Mouse (Mus musculus) liver, adult 2 months (tissue): ENCODE data around the gene Prr12. TPM values are rescaled to one million over a fixed set of nuclear protein-coding genes. Genes with fewer than 3 reads are reported as not detected.

Source experiments
- DNase-seq: peaks from one replicate; pipeline ENCODE4 v3.0.0-alpha.2; 2011; ENCODE audit warnings: low read depth, low spot score; ENCODE audit errors: extremely low read depth
- H3K27ac ChIP-seq: fragments of 200-500 bp; replicated peaks from 2 replicates; pipeline ENCODE4 v1.5.1; 2012; ENCODE audit warnings: low read depth, mild to moderate bottlenecking, control low read depth, inconsistent platforms, low read length; ENCODE audit not compliant: insufficient read depth
- H3K27me3 ChIP-seq: fragments of 200-500 bp; 2 replicates; pipeline ENCODE4 v1.6.1; 2012; ENCODE audit warnings: mild to moderate bottlenecking, moderate library complexity, low read length, inconsistent platforms; ENCODE audit not compliant: control insufficient read depth, insufficient read depth
- H3K36me3 ChIP-seq: fragments of 200-500 bp; 2 replicates; pipeline ENCODE4 v1.6.1; 2012; ENCODE audit warnings: low read length, inconsistent platforms; ENCODE audit not compliant: control insufficient read depth, insufficient read depth
- H3K4me1 ChIP-seq: fragments of 200-500 bp; 2 replicates; pipeline ENCODE4 v1.6.1; 2011; ENCODE audit warnings: low read length; ENCODE audit not compliant: control insufficient read depth, insufficient read depth
- H3K4me3 ChIP-seq: fragments of 200-500 bp; 2 replicates; pipeline ENCODE4 v1.5.1; 2011; ENCODE audit warnings: low read depth, mild to moderate bottlenecking, control low read depth, low read length, moderate library complexity; ENCODE audit not compliant: insufficient read depth
- H3K79me2 ChIP-seq: fragments of 200-500 bp; 2 replicates; pipeline ENCODE4 v1.6.1; 2012; ENCODE audit warnings: inconsistent platforms, mild to moderate bottlenecking, low read length, moderate library complexity; ENCODE audit not compliant: control insufficient read depth, insufficient read depth
- H3K9ac ChIP-seq: fragments of 200-500 bp; 2 replicates; pipeline ENCODE4 v1.6.1; 2012; ENCODE audit warnings: low read depth, mild to moderate bottlenecking, control low read depth, inconsistent platforms, low read length
- CTCF ChIP-seq: fragments of 200-500 bp; IDR thresholded peaks from 2 replicates; pipeline ENCODE4 v1.5.1; 2011; ENCODE audit warnings: low read depth, low read length, control low read depth
- POLR2A ChIP-seq: fragments of 200-500 bp; IDR thresholded peaks from 2 replicates; pipeline ENCODE4 v1.6.1; 2011; ENCODE audit warnings: low read length, control low read depth; ENCODE audit not compliant: insufficient read depth; ENCODE audit errors: extremely low read depth
- WGBS: fragments of 180-500 bp; shearing (Covaris S2); methylation state at CpG from one replicate; pipeline ENCODE4 v1.1.7; 2018; 5-methylcytosine and 5-hydroxymethylcytosine counted together
- polyA plus RNA-seq: library from polyadenylated mRNA; depleted of rRNA; stranded (reverse); fragments of >200 nt; gene quantifications from 2 replicates; pipeline ENCODE4 v1.2.3, GENCODE M21; 2012
- total RNA-seq: library from RNA; depleted of rRNA; stranded (reverse); fragments of >200 nt; gene quantifications from 2 replicates; pipeline ENCODE4 v1.2.3, GENCODE M21; 2014

Gene Prr12
- total and polyA plus RNA-seq, 2 experiments, result 1.2 to 3.7 TPM

GRCm38 (mm10) chr7:45082401-45083299 is 30.0 kb upstream of the Prr12 start:
- H3K27me3 ChIP-seq, result no peaks in the 10 kb centered on the region
- H3K27ac ChIP-seq, result peak overlapping the region; percentile 57
- no peaks in the 10 kb centered on the region for H3K36me3 ChIP-seq
- WGBS, result 62% methylated on average over 25 of the region's 25 CpGs
- no peaks in the 10 kb centered on the region for H3K79me2 ChIP-seq
- DNase-seq, result no peak
- no peak for TF ChIP-seq CTCF
- TF ChIP-seq POLR2A, result no peak
- H3K4me3 ChIP-seq, result peak overlapping the region; percentile 36
- no peaks in the 10 kb centered on the region for H3K4me1 ChIP-seq
- H3K9ac ChIP-seq, result peak overlapping the region; percentile 37

- no peak overlapping the region for H3K4me3 ChIP-seq
- no peak for DNase-seq
- H3K9ac ChIP-seq, result no peak overlapping the region
- TF ChIP-seq POLR2A (no peak), CTCF (no peak)
- H3K36me3 ChIP-seq, result no peaks in the 10 kb centered on the region
- H3K27me3 ChIP-seq, result no peaks in the 10 kb centered on the region
- H3K4me1 ChIP-seq, result no peaks in the 10 kb centered on the region
- WGBS, result 64% methylated on average over 5 of the region's 5 CpGs
- H3K27ac ChIP-seq, result no peak overlapping the region
- no peaks in the 10 kb centered on the region for H3K79me2 ChIP-seq
These were observed 28.3 kb upstream of the Prr12 start for GRCm38 (mm10) chr7:45081016-45081415.

GRCm38 (mm10) chr7:45079856-45080255 is 27.2 kb upstream of the Prr12 start:
- Histone ChIP-seq H3K79me2 (no peaks in the 10 kb centered on the region), H3K27me3 (no peaks in the 10 kb centered on the region), H3K27ac (no peak overlapping the region), H3K4me3 (no peak overlapping the region), H3K4me1 (peaks cover 7% of the 10 kb centered on the region; the same call in 1 of the 2 replicates), H3K36me3 (no peaks in the 10 kb centered on the region), H3K9ac (no peak overlapping the region)
- TF ChIP-seq POLR2A (no peak), CTCF (peak; percentile 93)
- peak; percentile 62 for DNase-seq
- WGBS, result 1% methylated on average over 10 of the region's 10 CpGs

GRCm38 (mm10) chr7:45078513-45078912 is 25.8 kb upstream of the Prr12 start:
- Histone ChIP-seq H3K79me2 (0 out of 2 replicates have a peak, but pooled peaks cover 5% of the 10 kb centered on the region), H3K27me3 (no peaks in the 10 kb centered on the region), H3K9ac (no peak overlapping the region), H3K27ac (no peak overlapping the region), H3K36me3 (no peaks in the 10 kb centered on the region), H3K4me1 (peaks cover 7% of the 10 kb centered on the region; the same call in 1 of the 2 replicates), H3K4me3 (no peak overlapping the region)
- 23% methylated on average over 9 of the region's 9 CpGs for WGBS
- DNase-seq, result peak; percentile 62
- peak; percentile 81 for TF ChIP-seq CTCF
- TF ChIP-seq POLR2A, result no peak

- no peak overlapping the region for H3K9ac ChIP-seq
These were observed 25.1 kb upstream of the Prr12 start for GRCm38 (mm10) chr7:45077829-45078228.

GRCm38 (mm10) chr7:45077322-45077721 is 24.6 kb upstream of the Prr12 start:
- Histone ChIP-seq H3K79me2 (peaks cover 10% of the 10 kb centered on the region; the same call in 1 of the 2 replicates), H3K4me1 (peaks cover 14% of the 10 kb centered on the region), H3K27me3 (no peaks in the 10 kb centered on the region), H3K4me3 (no peak overlapping the region), H3K36me3 (no peaks in the 10 kb centered on the region), H3K27ac (no peak overlapping the region), H3K9ac (no peak overlapping the region)
- DNase-seq, result no peak
- 91% methylated on average over 14 of the region's 14 CpGs for WGBS
- TF ChIP-seq POLR2A (no peak), CTCF (no peak)

More at GRCm38 (mm10) chr7:45077829-45078228, 25.1 kb upstream of the Prr12 start:
- DNase-seq, result no peak
- TF ChIP-seq POLR2A (no peak), CTCF (no peak)
- H3K4me3 ChIP-seq, result no peak overlapping the region
- WGBS, result 90% methylated on average over 2 of the region's 2 CpGs
- peaks cover 10% of the 10 kb centered on the region; the same call in 1 of the 2 replicates for H3K79me2 ChIP-seq
- no peak overlapping the region for H3K27ac ChIP-seq
- H3K27me3 ChIP-seq, result no peaks in the 10 kb centered on the region
- peaks cover 12% of the 10 kb centered on the region for H3K4me1 ChIP-seq
- no peaks in the 10 kb centered on the region for H3K36me3 ChIP-seq
